Mouse (Mus musculus) brain, embryonic 18.5 days (tissue): Measurements from ENCODE around the gene Nme7.

ENCODE experiments used
- DNase-seq: peaks from one replicate; pipeline ENCODE4 v3.0.0-alpha.2; 2012; ENCODE audit warnings: low read depth, low spot score

Gene Nme7

GRCm38 (mm10) chr1:164303821-164304220 lies at the start of gene Nme7:
Gene Nme7 (plus strand): TSS chr1:164304121.
- DNase-seq, result no peak

GRCm38 (mm10) chr1:164254836-164255235 lies 49.1 kb upstream of the Nme7 start:
- no peak for DNase-seq

GRCm38 (mm10) chr1:164260171-164261028 lies 43.5 kb upstream of the Nme7 start:
- DNase-seq, result no peak

GRCm38 (mm10) chr1:164261553-164261952 lies 42.4 kb upstream of the Nme7 start:
- no peak for DNase-seq

- no peak for DNase-seq
Observed at GRCm38 (mm10) chr1:164270941-164271340, 33.0 kb upstream of the Nme7 start.

- DNase-seq, result no peak
Observed at GRCm38 (mm10) chr1:164273659-164274058, 30.3 kb upstream of the Nme7 start.

GRCm38 (mm10) chr1:164275455-164275954 lies 28.4 kb upstream of the Nme7 start, which contains the start of gene Ccdc181:
Gene Ccdc181 (plus strand): TSS chr1:164275585.
- peak; percentile 82 for DNase-seq

- no peak for DNase-seq
Observed at GRCm38 (mm10) chr1:164276552-164276951, 27.4 kb upstream of the Nme7 start.

- no peak for DNase-seq
Observed at GRCm38 (mm10) chr1:164279332-164279731, 24.6 kb upstream of the Nme7 start.

- DNase-seq, result no peak
Observed at GRCm38 (mm10) chr1:164284007-164284406, 19.9 kb upstream of the Nme7 start.

- DNase-seq, result no peak
Observed at GRCm38 (mm10) chr1:164287406-164287805, 16.5 kb upstream of the Nme7 start.

- DNase-seq, result no peak
Observed at GRCm38 (mm10) chr1:164292040-164292439, 11.9 kb upstream of the Nme7 start.

- DNase-seq, result no peak
Observed at GRCm38 (mm10) chr1:164294071-164294470, 9.8 kb upstream of the Nme7 start.

GRCm38 (mm10) chr1:164296473-164296872 lies 7.4 kb upstream of the Nme7 start:
- no peak for DNase-seq

GRCm38 (mm10) chr1:164301949-164302348 lies 2.0 kb upstream of the Nme7 start:
- DNase-seq, result no peak

- peak; percentile 96 for DNase-seq
Observed at GRCm38 (mm10) chr1:164307124-164307751, 3.3 kb downstream of the Nme7 start, which contains the start of gene Blzf1. Gene Blzf1 (minus strand): TSS chr1:164307489.

- no peak for DNase-seq
Observed at GRCm38 (mm10) chr1:164307922-164308321, 4.0 kb downstream of the Nme7 start.

GRCm38 (mm10) chr1:164314085-164314484 lies 10.2 kb downstream of the Nme7 start:
- no peak for DNase-seq

- no peak for DNase-seq
Observed at GRCm38 (mm10) chr1:164315266-164315665, 11.3 kb downstream of the Nme7 start.

- peak; percentile 60 for DNase-seq
Observed at GRCm38 (mm10) chr1:164316697-164317096, 12.8 kb downstream of the Nme7 start.

GRCm38 (mm10) chr1:164317261-164317660 lies 13.3 kb downstream of the Nme7 start:
- no peak for DNase-seq

- no peak for DNase-seq
Observed at GRCm38 (mm10) chr1:164318474-164318873, 14.6 kb downstream of the Nme7 start.
